Mouse (Mus musculus) adrenal gland, adult 18-20 months (tissue): ENCODE measurements at regions not wholly inside any gene's neighbourhood (a gene's known extent, or its start where the extent isn't known, plus 50 kb on each side); places are given as distances from the start of the nearest gene placed in this dataset.
"Not testable (repeated sequence)": the region's sequence is repeated elsewhere in the genome, so short reads cannot be mapped to it uniquely, and the experiment has no call there.

Experiments used
- DNase-seq, 2 experiments: peaks; one replicate each; pipeline ENCODE4 v3.0.0; 2021 to 2022; ENCODE audit warnings: low spot score in 2 of 2

- DNase-seq, result no peak
Observed at GRCm38 (mm10) chr8:35020480-35020879, 745.1 kb upstream of the Gm19410 start.

- no peak for DNase-seq
Observed at GRCm38 (mm10) chr8:35022649-35023048, 742.9 kb upstream of the Gm19410 start.

GRCm38 (mm10) chr8:35047798-35048197 lies 717.8 kb upstream of the Gm19410 start:
- DNase-seq, result no peak

GRCm38 (mm10) chr8:35053444-35053843 lies 712.1 kb upstream of the Gm19410 start:
- no peak for DNase-seq

- DNase-seq, result no peak
Observed at GRCm38 (mm10) chr8:35061048-35061447, 704.5 kb upstream of the Gm19410 start.

GRCm38 (mm10) chr8:35068228-35068627 lies 697.4 kb upstream of the Gm19410 start:
- DNase-seq, result no peak

GRCm38 (mm10) chr8:35070246-35070989 lies 695.2 kb upstream of the Gm19410 start:
- no peak for DNase-seq

GRCm38 (mm10) chr8:35075971-35076370 lies 689.6 kb upstream of the Gm19410 start:
- no peak for DNase-seq

GRCm38 (mm10) chr8:35083161-35083560 lies 682.4 kb upstream of the Gm19410 start:
- no peak for DNase-seq

GRCm38 (mm10) chr8:35087070-35087469 lies 678.5 kb upstream of the Gm19410 start:
- DNase-seq, result no peak

- DNase-seq, result no peak
Observed at GRCm38 (mm10) chr8:35088380-35089244, 677.0 kb upstream of the Gm19410 start.

- DNase-seq, result no peak
Observed at GRCm38 (mm10) chr8:35089519-35089918, 676.1 kb upstream of the Gm19410 start.

- no peak for DNase-seq
Observed at GRCm38 (mm10) chr8:35101701-35102100, 663.9 kb upstream of the Gm19410 start.

GRCm38 (mm10) chr8:35102102-35102501 lies 663.5 kb upstream of the Gm19410 start:
- DNase-seq, result not testable (repeated sequence)

- not testable (repeated sequence) for DNase-seq
Observed at GRCm38 (mm10) chr8:35104465-35104876, 661.1 kb upstream of the Gm19410 start.

GRCm38 (mm10) chr8:35109506-35110217 lies 655.9 kb upstream of the Gm19410 start:
- no peak for DNase-seq

GRCm38 (mm10) chr8:35110286-35110685 lies 655.3 kb upstream of the Gm19410 start:
- no peak for DNase-seq

- no peak for DNase-seq
Observed at GRCm38 (mm10) chr8:35111130-35111529, 654.5 kb upstream of the Gm19410 start.

- DNase-seq, result no peak
Observed at GRCm38 (mm10) chr8:35112591-35113265, 652.9 kb upstream of the Gm19410 start.

- DNase-seq, result no peak
Observed at GRCm38 (mm10) chr8:35114031-35114430, 651.6 kb upstream of the Gm19410 start.

- no peak for DNase-seq
Observed at GRCm38 (mm10) chr8:35120612-35121011, 645.0 kb upstream of the Gm19410 start.
